Comparison of ENCODE assay signal across 11 mouse cellular contexts in genomic region chr2:180641576-180642554, GRCm38 (mm10). TPM values are rescaled to one million over a fixed set of nuclear protein-coding genes. Genes with fewer than 3 reads are reported as not detected.
DNase-seq lines count a peak whose midpoint lies in the region; ATAC-seq lines count a peak whose summit lies in the region.
"Had no signal": no experiment of that assay in that cellular context is flagged by ENCODE, and none has a peak within 500 bp of the region (broad histone marks: within the 10 kb centered on the region; RNA-seq: fewer than 3 reads in every experiment).

No protein-coding gene starts in this region.

- DNase-seq in lung, postnatal 36 days = no peak
- DNase-seq in cerebellum, postnatal 25 days = no peak
- no peak for DNase-seq in cerebellum, adult 18-20 months
- DNase-seq in gastrocnemius, postnatal 36 days = no peak
- DNase-seq: right cerebral cortex, postnatal 4 days had no signal

- peak overlapping the region; percentile 48 for H3K4me2 ChIP-seq in lung, embryonic 16.5 days (ENCODE audit: low read depth, low read length)
- H3K4me2 ChIP-seq in forebrain, embryonic 13.5 days = peak overlapping the region; percentile 51
- H3K4me2 ChIP-seq in limb, embryonic 15.5 days = peak overlapping the region; percentile 62
- H3K4me2 ChIP-seq in stomach, embryonic 15.5 days = peak overlapping the region; percentile 52

- peaks cover 41% of the 10 kb centered on the region for H3K27me3 ChIP-seq in lung, embryonic 16.5 days (ENCODE audit: control insufficient read depth, insufficient read depth, low read depth, low read length)
- H3K27me3 ChIP-seq in forebrain, embryonic 13.5 days = peaks cover 65% of the 10 kb centered on the region
- peaks cover 66% of the 10 kb centered on the region for H3K27me3 ChIP-seq in limb, embryonic 15.5 days
- peaks cover 40% of the 10 kb centered on the region for H3K27me3 ChIP-seq in stomach, embryonic 15.5 days (replicated peaks)

- ATAC-seq in lung, embryonic 16.5 days (ENCODE audit: low read depth) = peak; percentile 74
- peak; percentile 30; the same call in 1 of the 2 replicates for ATAC-seq in forebrain, embryonic 13.5 days
- ATAC-seq in limb, embryonic 15.5 days (ENCODE audit: insufficient number of reproducible peaks, low FRiP score, low TSS enrichment, low read depth) = no peak; the same call in 1 of the 2 replicates
- peak; percentile 58; the same call in 1 of the 2 replicates for ATAC-seq in stomach, embryonic 15.5 days (ENCODE audit: insufficient read depth, low FRiP score, low read depth)

- H3K36me3 ChIP-seq in lung, embryonic 16.5 days (ENCODE audit: control insufficient read depth, insufficient read depth, low read length) = no peaks in the 10 kb centered on the region
- no peaks in the 10 kb centered on the region for H3K36me3 ChIP-seq in forebrain, embryonic 13.5 days (ENCODE audit: poor library complexity, severe bottlenecking)
- H3K36me3 ChIP-seq in limb, embryonic 15.5 days = no peaks in the 10 kb centered on the region
- no peaks in the 10 kb centered on the region for H3K36me3 ChIP-seq in stomach, embryonic 15.5 days

- peaks cover 4% of the 10 kb centered on the region; the same call in 1 of the 2 replicates for H3K4me1 ChIP-seq in lung, embryonic 16.5 days (replicated peaks; ENCODE audit: control insufficient read depth, insufficient read depth, low read length)
- H3K4me1 ChIP-seq in forebrain, embryonic 13.5 days = peaks cover 5% of the 10 kb centered on the region; the same call in 1 of the 2 replicates
- H3K4me1 ChIP-seq in limb, embryonic 15.5 days = peaks cover 7% of the 10 kb centered on the region
- 0 out of 2 replicates have a peak, but pooled peaks cover 3% of the 10 kb centered on the region for H3K4me1 ChIP-seq in stomach, embryonic 15.5 days

- H3K9ac ChIP-seq in lung, embryonic 16.5 days (ENCODE audit: low read length) = no peak overlapping the region
- H3K9ac ChIP-seq in forebrain, embryonic 13.5 days = no peak overlapping the region
- H3K9ac ChIP-seq in limb, embryonic 15.5 days = no peak overlapping the region
- no peak overlapping the region for H3K9ac ChIP-seq in stomach, embryonic 15.5 days

- H3K27ac ChIP-seq in lung, embryonic 16.5 days (ENCODE audit: low read length) = no peak overlapping the region
- H3K27ac ChIP-seq in forebrain, embryonic 13.5 days = no peak overlapping the region
- no peak overlapping the region for H3K27ac ChIP-seq in limb, embryonic 15.5 days
- H3K27ac ChIP-seq in stomach, embryonic 15.5 days = no peak overlapping the region
- H3K27ac ChIP-seq: left cerebral cortex, adult 2 months had no signal

- H3K4me3 ChIP-seq in lung, embryonic 16.5 days (ENCODE audit: low read length) = peak overlapping the region; percentile 39
- peak overlapping the region; percentile 37 for H3K4me3 ChIP-seq in forebrain, embryonic 13.5 days
- peak overlapping the region; percentile 45 for H3K4me3 ChIP-seq in limb, embryonic 15.5 days
- H3K4me3 ChIP-seq in stomach, embryonic 15.5 days (replicated peaks) = peak overlapping the region; percentile 37
- H3K4me3 ChIP-seq: erythroblast, embryonic 14.5 days; left cerebral cortex, adult 2 months had no signal

- intact Hi-C loops in gastrocnemius, postnatal 36 days (cut with DNase I) = no loop called here

- peaks cover 13% of the 10 kb centered on the region for H3K9me3 ChIP-seq in lung, embryonic 16.5 days (ENCODE audit: control insufficient read depth, low read length)
- H3K9me3 ChIP-seq in forebrain, embryonic 13.5 days (replicated peaks) = peaks cover 22% of the 10 kb centered on the region
- H3K9me3 ChIP-seq in limb, embryonic 15.5 days = peaks cover 15% of the 10 kb centered on the region; the same call in 1 of the 2 replicates
- H3K9me3 ChIP-seq in stomach, embryonic 15.5 days = peaks cover 8% of the 10 kb centered on the region; the same call in 1 of the 2 replicates

- WGBS in lung, embryonic 16.5 days = 1% methylated on average over 60 of the region's 112 CpGs
- WGBS in forebrain, embryonic 13.5 days = 3% methylated on average over 73 of the region's 112 CpGs
- WGBS in limb, embryonic 15.5 days = 3% methylated on average over 91 of the region's 112 CpGs
- WGBS in stomach, embryonic 15.5 days = 2% methylated on average over 99 of the region's 112 CpGs

RNA-seq across cellular contexts. Expression of gene Tcfl5, which starts 0.6 kb away (rescaled TPM):
- 0.15 TPM in 1 of 2 replicates, not detected in the other for polyA plus RNA-seq in lung, embryonic 16.5 days (2015; fragmentation: Nextera tagmentation; extraction: Ambion mirVana)
- 0.08 TPM in 1 of 2 replicates, not detected in the other for polyA plus RNA-seq in forebrain, embryonic 13.5 days (2015; fragmentation: Nextera tagmentation; extraction: Ambion mirVana)
- polyA plus RNA-seq in limb, embryonic 15.5 days (2015; fragmentation: Nextera tagmentation; extraction: Ambion mirVana) = 0.22 and 0.45 TPM in 2 replicates
- 0.12 and 0.21 TPM in 2 replicates for polyA plus RNA-seq in stomach, embryonic 15.5 days (2015; fragmentation: Nextera tagmentation; extraction: Ambion mirVana)
- total RNA-seq in gastrocnemius, postnatal 36 days (2021) = not detected
- polyA plus RNA-seq: erythroblast, embryonic 14.5 days had no signal

RNA-seq across cellular contexts. Expression of gene Col9a3, which starts 44.3 kb away (rescaled TPM):
- 36.9 and 38.3 TPM in 2 replicates for polyA plus RNA-seq in lung, embryonic 16.5 days (2015; fragmentation: Nextera tagmentation; extraction: Ambion mirVana)
- polyA plus RNA-seq in forebrain, embryonic 13.5 days (2015; fragmentation: Nextera tagmentation; extraction: Ambion mirVana) = 17.4 and 21.9 TPM in 2 replicates
- 412 and 416 TPM in 2 replicates for polyA plus RNA-seq in limb, embryonic 15.5 days (2015; fragmentation: Nextera tagmentation; extraction: Ambion mirVana)
- 9.3 and 15.2 TPM in 2 replicates for polyA plus RNA-seq in stomach, embryonic 15.5 days (2015; fragmentation: Nextera tagmentation; extraction: Ambion mirVana)
- under 1 TPM in 1 of 2 experiments, not detected in 1; 0.15 TPM for total RNA-seq in gastrocnemius, postnatal 36 days (2021)

RNA-seq across cellular contexts. Expression of gene Ogfr, which starts 52.8 kb away (rescaled TPM):
- 46.9 and 51.8 TPM in 2 replicates for polyA plus RNA-seq in lung, embryonic 16.5 days (2015; fragmentation: Nextera tagmentation; extraction: Ambion mirVana)
- 79.8 and 85.4 TPM in 2 replicates for polyA plus RNA-seq in forebrain, embryonic 13.5 days (2015; fragmentation: Nextera tagmentation; extraction: Ambion mirVana)
- 57.3 and 60.6 TPM in 2 replicates for polyA plus RNA-seq in limb, embryonic 15.5 days (2015; fragmentation: Nextera tagmentation; extraction: Ambion mirVana)
- 45.2 and 48.1 TPM in 2 replicates for polyA plus RNA-seq in stomach, embryonic 15.5 days (2015; fragmentation: Nextera tagmentation; extraction: Ambion mirVana)
- total RNA-seq in gastrocnemius, postnatal 36 days (2021) = 10 to 100 TPM; 20.4 to 21.4 TPM

Comparison
In these comparisons a context has a peak if more than half of its experiments do, and no peak if none do; other contexts are left out.
1. RNA of gene Col9a3, which starts 44.3 kb away (polyA plus RNA-seq): 412 to 416 TPM in limb, embryonic 15.5 days; 36.9 to 38.3 TPM in lung, embryonic 16.5 days, 17.4 to 21.9 TPM in forebrain, embryonic 13.5 days and 9.3 to 15.2 TPM in stomach, embryonic 15.5 days; every median in the first group is over 10 times any median in the second.
2. Peak in every context shown above with its lines, with median percentiles within 50 percentile points of each other: H3K4me2 ChIP-seq and H3K4me3 ChIP-seq.